Mouse (Mus musculus): ENCODE measurements around the gene Spcs1.

The Spcs1 gene

DNA sequence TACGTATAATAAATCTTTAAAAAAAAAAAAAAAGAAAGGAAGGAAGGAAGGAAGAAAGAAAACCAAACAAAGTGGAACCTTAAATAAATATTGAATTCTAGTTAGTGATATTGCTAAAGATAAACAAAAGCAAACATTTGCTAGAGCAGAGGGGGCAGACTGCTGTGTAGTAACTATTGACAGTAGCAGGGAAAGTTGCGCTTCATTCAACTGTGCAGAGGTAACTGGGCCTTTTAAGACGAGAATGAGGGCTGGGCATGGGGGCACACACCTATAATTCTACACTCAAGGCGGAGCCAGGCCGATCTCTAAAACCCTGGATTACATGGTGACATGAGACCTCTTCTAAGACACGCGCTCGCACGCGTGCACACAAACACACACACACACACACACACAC is 51.5 kb downstream of the Spcs1 start:
- no peak for DNase-seq (ENCODE audit: low spot score)
